13 mouse cellular contexts compared by ENCODE assay signal in genomic region chr15:75019446-75019845, GRCm38 (mm10). TPM values are rescaled to one million over a fixed set of nuclear protein-coding genes. Genes with fewer than 3 reads are reported as not detected.
DNase-seq lines count a peak whose midpoint lies in the region; ATAC-seq and TF ChIP-seq lines count a peak whose summit lies in the region.
"Not testable (repeated sequence)": the region's sequence is repeated elsewhere in the genome, so short reads cannot be mapped to it uniquely, and the experiment has no call there.
"Had no signal": no experiment of that assay in that cellular context is flagged by ENCODE, and none has a peak within 500 bp of the region (broad histone marks: within the 10 kb centered on the region; RNA-seq: fewer than 3 reads in every experiment).

No protein-coding gene starts in this region.

- peak; percentile 87 for ATAC-seq in erythroid progenitor cell, adult 5-6 weeks (replicated peaks; ENCODE audit: low FRiP score, poor library complexity, severe bottlenecking)
- ATAC-seq in hindbrain, embryonic 11.5 days (ENCODE audit: low FRiP score): peak; percentile 56; the same call in 1 of the 2 replicates
- 0 out of 2 replicates have a peak, but pooled peaks have one; percentile 17 for ATAC-seq in kidney, postnatal 0 days (replicated peaks; ENCODE audit: low FRiP score, low read depth)

- not testable (repeated sequence) for H3K9me3 ChIP-seq in hindbrain, embryonic 11.5 days (ENCODE audit: control insufficient read depth, low read length); kidney, postnatal 0 days (replicated peaks; ENCODE audit: low read length)

- not testable (repeated sequence) for H3K9ac ChIP-seq in hindbrain, embryonic 11.5 days (ENCODE audit: low read depth, low read length); kidney, postnatal 0 days (ENCODE audit: low read depth, low read length)

- not testable (repeated sequence) for H3K27ac ChIP-seq in hindbrain, embryonic 11.5 days (ENCODE audit: low read depth, low read length); kidney, postnatal 0 days

- H3K27me3 ChIP-seq in hindbrain, embryonic 11.5 days (ENCODE audit: control insufficient read depth, insufficient read depth, low read length); kidney, postnatal 0 days (ENCODE audit: insufficient read depth, low read length): not testable (repeated sequence)

- WGBS in hindbrain, embryonic 11.5 days: 45% methylated on average over 2 of the region's 2 CpGs
- 46% methylated on average over 2 of the region's 2 CpGs for WGBS in kidney, postnatal 0 days

- not testable (repeated sequence) for H3K4me2 ChIP-seq in hindbrain, embryonic 11.5 days (replicated peaks; ENCODE audit: low read depth, low read length); kidney, postnatal 0 days (ENCODE audit: low read length)

- not testable (repeated sequence) for H3K4me1 ChIP-seq in hindbrain, embryonic 11.5 days (replicated peaks; ENCODE audit: control insufficient read depth, insufficient read depth, low read length); kidney, postnatal 0 days (replicated peaks; ENCODE audit: insufficient read depth, low read length)

- peak; percentile 83 for TF ChIP-seq CTCF in kidney, postnatal 0 days (IDR thresholded peaks at IDR 0.05; ENCODE audit: low read depth)

- DNase-seq in A20 (ENCODE audit: low read depth, low spot score) (peak; percentile 69), R1 (ENCODE audit: low read depth, low spot score) (peak; percentile 58)
- peak; percentile 6 for DNase-seq in cerebellum, adult 8-10 months
- DNase-seq in hindbrain, embryonic 11.5 days (ENCODE audit: low spot score): peak; percentile 31
- DNase-seq in kidney, postnatal 0 days (ENCODE audit: low spot score): peak; percentile 75
- DNase-seq in mesoderm, embryonic 11.5 days (ENCODE audit: low read depth, low spot score): peak; percentile 13
- peak; percentile 2 for DNase-seq in retina, adult 2 months (ENCODE audit: low read depth, low spot score)

- not testable (repeated sequence) for H3K4me3 ChIP-seq in hindbrain, embryonic 11.5 days (ENCODE audit: low read depth, low read length); kidney, postnatal 0 days (replicated peaks; ENCODE audit: low read depth, low read length)

- not testable (repeated sequence) for H3K36me3 ChIP-seq in hindbrain, embryonic 11.5 days (ENCODE audit: control insufficient read depth, insufficient read depth, low read length); kidney, postnatal 0 days (ENCODE audit: insufficient read depth, low read length)

RNA-seq across cellular contexts. Expression of gene Ly6a, which starts 21.6 kb away (rescaled TPM):
- total RNA-seq in erythroid progenitor cell, adult 5-6 weeks (2015; ENCODE audit: low replicate concordance): 3.4 and 20.5 TPM in 2 replicates
- 1.3 TPM in 1 of 2 replicates, not detected in the other for total RNA-seq in erythroid progenitor cell, adult 5-6 weeks (2017; ENCODE audit: low replicate concordance)
- polyA plus RNA-seq in hindbrain, embryonic 11.5 days (2014; fragmentation: Nextera tagmentation; extraction: Ambion mirVana): 0.38 and 0.43 TPM in 2 replicates
- 1,355 and 1,377 TPM in 2 replicates for polyA plus RNA-seq in kidney, postnatal 0 days (2015; fragmentation: Nextera tagmentation; extraction: Ambion mirVana)

RNA-seq across cellular contexts. Expression of gene Ly6c1, which starts 29.2 kb away (rescaled TPM):
- total RNA-seq in erythroid progenitor cell, adult 5-6 weeks (2015; ENCODE audit: low replicate concordance): 5.9 and 6.8 TPM in 2 replicates
- not detected in 2 replicates for total RNA-seq in erythroid progenitor cell, adult 5-6 weeks (2017; ENCODE audit: low replicate concordance)
- polyA plus RNA-seq in hindbrain, embryonic 11.5 days (2014; fragmentation: Nextera tagmentation; extraction: Ambion mirVana): 1.1 and 2.0 TPM in 2 replicates
- polyA plus RNA-seq in kidney, postnatal 0 days (2015; fragmentation: Nextera tagmentation; extraction: Ambion mirVana): 82.2 and 103 TPM in 2 replicates

RNA-seq across cellular contexts. Expression of gene Ly6i, which starts 36.2 kb away (rescaled TPM):
- not detected in 2 replicates for total RNA-seq in erythroid progenitor cell, adult 5-6 weeks (2015; ENCODE audit: low replicate concordance)
- 3.7 TPM in 1 of 2 replicates, not detected in the other for total RNA-seq in erythroid progenitor cell, adult 5-6 weeks (2017; ENCODE audit: low replicate concordance)
- polyA plus RNA-seq in hindbrain, embryonic 11.5 days (2014; fragmentation: Nextera tagmentation; extraction: Ambion mirVana): not detected in 2 replicates
- 0.59 and 0.94 TPM in 2 replicates for polyA plus RNA-seq in kidney, postnatal 0 days (2015; fragmentation: Nextera tagmentation; extraction: Ambion mirVana)
- total RNA-seq: gastrocnemius, adult 8-10 months; left cerebral cortex, adult 8-10 months had no signal
- polyA plus RNA-seq: embryonic facial prominence, embryonic 15.5 days; heart, embryonic 15.5 days; liver, embryonic 12.5 days had no signal

Comparison
In these comparisons a context has a peak if more than half of its experiments do, and no peak if none do; other contexts are left out.
1. DNase-seq: peak in every context shown above with its lines; median percentile 75 in kidney, postnatal 0 days; 69 in A20; 58 in R1; 31 in hindbrain, embryonic 11.5 days; 13 in mesoderm, embryonic 11.5 days; 6 in cerebellum, adult 8-10 months; 2 in retina, adult 2 months.
2. ATAC-seq: peak in every context shown above with its lines; median percentile 87 in erythroid progenitor cell, adult 5-6 weeks; 56 in hindbrain, embryonic 11.5 days; 17 in kidney, postnatal 0 days.
3. RNA of gene Ly6a, which starts 21.6 kb away (polyA plus RNA-seq): 1,355 to 1,377 TPM in kidney, postnatal 0 days; 0.38 to 0.43 TPM in hindbrain, embryonic 11.5 days; every median in the first group is over 100 times any median in the second.
4. RNA of gene Ly6c1, which starts 29.2 kb away (polyA plus RNA-seq): 82.2 to 103 TPM in kidney, postnatal 0 days; 1.1 to 2.0 TPM in hindbrain, embryonic 11.5 days; every median in the first group is over 10 times any median in the second.